Mouse (Mus musculus) C2C12 (cell line): ENCODE measurements around the gene Cops4. TPM values are rescaled to one million over a fixed set of nuclear protein-coding genes. Genes with fewer than 3 reads are reported as not detected.

Source experiments
- H3K27me3 ChIP-seq: one replicate; pipeline ENCODE4 v1.6.1; 2011; ENCODE audit not compliant: control insufficient read depth, insufficient read depth, insufficient read length
- H3K36me3 ChIP-seq: one replicate; pipeline ENCODE4 v1.6.1; 2011; ENCODE audit not compliant: control insufficient read depth, insufficient read depth
- H3K4me3 ChIP-seq: one replicate; pipeline ENCODE4 v1.5.1; 2011; ENCODE audit warnings: mild to moderate bottlenecking, control low read depth; ENCODE audit not compliant: poor library complexity, insufficient read depth, severe bottlenecking
- H3K79me2 ChIP-seq: one replicate; pipeline ENCODE4 v1.6.1; 2011; ENCODE audit not compliant: control insufficient read depth, insufficient read depth
- H3K79me3 ChIP-seq: one replicate; pipeline ENCODE4 v1.6.1; 2011; ENCODE audit warnings: low read depth, control low read depth
- H3ac ChIP-seq: one replicate; pipeline ENCODE3; 2011; ENCODE audit warnings: low read depth; ENCODE audit not compliant: control insufficient read depth, insufficient read length
- CEBPB ChIP-seq: IDR thresholded peaks from one replicate; pipeline ENCODE4 v1.6.1; 2011; ENCODE audit warnings: low read depth, mild to moderate bottlenecking, control low read depth, moderate library complexity
- CTCF ChIP-seq: IDR thresholded peaks from one replicate; pipeline ENCODE4 v1.5.1; 2011; ENCODE audit not compliant: control insufficient read depth, insufficient read depth, insufficient read length
- FOSL1 ChIP-seq: IDR thresholded peaks from one replicate; pipeline ENCODE4 v1.8.0; 2011; ENCODE audit warnings: mild to moderate bottlenecking, low read length; ENCODE audit not compliant: poor library complexity, insufficient read depth, severe bottlenecking
- MAX ChIP-seq: IDR thresholded peaks from one replicate; pipeline ENCODE4 v1.6.1; 2011; ENCODE audit warnings: mild to moderate bottlenecking, control low read depth
- MYOD1 ChIP-seq: IDR thresholded peaks from one replicate; pipeline ENCODE4 v1.6.1; 2011; ENCODE audit warnings: low read depth; ENCODE audit not compliant: control insufficient read depth, insufficient read length
- MYOG ChIP-seq: IDR thresholded peaks from one replicate; pipeline ENCODE4 v1.6.1; 2011; ENCODE audit not compliant: control insufficient read depth, insufficient read length; ENCODE audit errors: extremely low read depth
- USF1 ChIP-seq: IDR thresholded peaks from one replicate; pipeline ENCODE4 v1.6.1; 2011; ENCODE audit warnings: low read depth, mild to moderate bottlenecking, control low read depth, moderate library complexity
- polyA plus RNA-seq: library from polyadenylated mRNA; unstranded; fragments of >200 nt; fragmentation: generic; extraction: Trizol; gene quantifications from one replicate; pipeline ENCODE4 v1.2.1, GENCODE M21; 2012; ENCODE audit warnings: missing spikeins

The Cops4 gene
- polyA plus RNA-seq, 1 experiment = 85.6 TPM

- H3K27me3 ChIP-seq = no peaks in the 10 kb centered on the region
- no peaks in the 10 kb centered on the region for H3K79me2 ChIP-seq
- TF ChIP-seq CEBPB (no peak), FOSL1 (no peak), USF1 (no peak), CTCF (no peak), MAX (no peak), MYOD1 (no peak), MYOG (no peak)
- H3K79me3 ChIP-seq = no peaks in the 10 kb centered on the region
- no peaks in the 10 kb centered on the region for H3K36me3 ChIP-seq
- no peak within 1 kb of the TSS for H3K4me3 ChIP-seq
- H3ac ChIP-seq = no peak within 1 kb of the TSS
Observed at GRCm38 (mm10) chr5:100572069-100572468, 54.0 kb downstream of the Cops4 start, which contains the start of gene Plac8. Gene Plac8 (minus strand): TSS chr5:100572245.

GRCm38 (mm10) chr5:100573256-100573655, 55.1 kb downstream of the Cops4 start:
- H3K79me2 ChIP-seq = no peaks in the 10 kb centered on the region
- no peaks in the 10 kb centered on the region for H3K36me3 ChIP-seq
- no peak overlapping the region for H3K4me3 ChIP-seq
- H3K79me3 ChIP-seq = no peaks in the 10 kb centered on the region
- no peaks in the 10 kb centered on the region for H3K27me3 ChIP-seq
- no peak overlapping the region for H3ac ChIP-seq
- TF ChIP-seq USF1 (no peak), CTCF (no peak), MAX (no peak), CEBPB (no peak), FOSL1 (no peak), MYOD1 (no peak), MYOG (no peak)

GRCm38 (mm10) chr5:100574771-100575170, 56.7 kb downstream of the Cops4 start:
- Histone ChIP-seq H3ac (no peak overlapping the region), H3K27me3 (no peaks in the 10 kb centered on the region), H3K4me3 (no peak overlapping the region), H3K36me3 (no peaks in the 10 kb centered on the region), H3K79me3 (no peaks in the 10 kb centered on the region), H3K79me2 (no peaks in the 10 kb centered on the region)
- TF ChIP-seq USF1 = no peak
- no peak for TF ChIP-seq CTCF
- no peak for TF ChIP-seq MYOD1
- no peak for TF ChIP-seq CEBPB
- TF ChIP-seq FOSL1 = no peak
- no peak for TF ChIP-seq MYOG
- TF ChIP-seq MAX = no peak

- H3K79me3 ChIP-seq = no peaks in the 10 kb centered on the region
- TF ChIP-seq FOSL1 (no peak), USF1 (no peak), MAX (no peak), MYOG (no peak), MYOD1 (no peak)
- no peaks in the 10 kb centered on the region for H3K36me3 ChIP-seq
- H3ac ChIP-seq = no peak overlapping the region
- no peaks in the 10 kb centered on the region for H3K79me2 ChIP-seq
- no peaks in the 10 kb centered on the region for H3K27me3 ChIP-seq
- H3K4me3 ChIP-seq = no peak overlapping the region
Observed at GRCm38 (mm10) chr5:100578863-100579411, 60.8 kb downstream of the Cops4 start.

GRCm38 (mm10) chr5:100581622-100582434, 63.7 kb downstream of the Cops4 start:
- no peak overlapping the region for H3ac ChIP-seq
- no peak overlapping the region for H3K4me3 ChIP-seq
- H3K36me3 ChIP-seq = no peaks in the 10 kb centered on the region
- TF ChIP-seq CTCF = no peak
- no peak for TF ChIP-seq USF1
- no peak for TF ChIP-seq MYOD1
- no peak for TF ChIP-seq CEBPB
- H3K79me2 ChIP-seq = no peaks in the 10 kb centered on the region
- no peaks in the 10 kb centered on the region for H3K27me3 ChIP-seq
- H3K79me3 ChIP-seq = no peaks in the 10 kb centered on the region

GRCm38 (mm10) chr5:100582435-100582826, 64.3 kb downstream of the Cops4 start:
- no peaks in the 10 kb centered on the region for H3K79me2 ChIP-seq
- TF ChIP-seq MAX (no peak), CEBPB (no peak), MYOD1 (no peak), USF1 (no peak), MYOG (no peak), FOSL1 (no peak), CTCF (no peak)
- H3ac ChIP-seq = no peak overlapping the region
- H3K79me3 ChIP-seq = no peaks in the 10 kb centered on the region
- H3K36me3 ChIP-seq = no peaks in the 10 kb centered on the region
- H3K4me3 ChIP-seq = no peak overlapping the region
- no peaks in the 10 kb centered on the region for H3K27me3 ChIP-seq
